Mouse (Mus musculus) cortical plate, adult 2 months (tissue): ENCODE data around the gene Hba-x. TPM values are rescaled to one million over a fixed set of nuclear protein-coding genes. Genes with fewer than 3 reads are reported as not detected.

Source experiments
- H3K27ac ChIP-seq: fragments of 200-500 bp; 2 replicates; pipeline ENCODE4 v1.5.1; 2012; ENCODE audit warnings: low read length, control low read depth, inconsistent platforms; ENCODE audit not compliant: insufficient read depth
- H3K4me1 ChIP-seq: fragments of 200-500 bp; 2 replicates; pipeline ENCODE4 v1.6.1; 2011; ENCODE audit warnings: low read length; ENCODE audit not compliant: control insufficient read depth, insufficient read depth
- H3K4me3 ChIP-seq: fragments of 200-500 bp; 2 replicates; pipeline ENCODE4 v1.5.1; 2011; ENCODE audit warnings: mild to moderate bottlenecking, low read length, control low read depth; ENCODE audit not compliant: insufficient read depth
- CTCF ChIP-seq: fragments of 200-500 bp; IDR thresholded peaks from 2 replicates; pipeline ENCODE4 v1.5.1; 2011; ENCODE audit warnings: mild to moderate bottlenecking, control low read depth, low read length; ENCODE audit not compliant: insufficient read depth; ENCODE audit errors: extremely low read depth
- POLR2A ChIP-seq: fragments of 200-500 bp; IDR thresholded peaks from 2 replicates; pipeline ENCODE4 v1.6.1; 2011; ENCODE audit warnings: mild to moderate bottlenecking, low read length, control low read depth; ENCODE audit not compliant: insufficient read depth; ENCODE audit errors: extremely low read depth
- polyA plus RNA-seq: library from polyadenylated mRNA; depleted of rRNA; stranded (reverse); fragments of >200 nt; gene quantifications from 2 replicates; pipeline ENCODE4 v1.2.3, GENCODE M21; 2012; rRNA removed

Hba-x gene
- polyA plus RNA-seq, 1 experiment: 0.15 TPM

GRCm38 (mm10) chr11:32321196-32321565 is 45.0 kb downstream of the Hba-x start:
- no peak overlapping the region for H3K27ac ChIP-seq
- TF ChIP-seq CTCF: peak; percentile 81
- TF ChIP-seq POLR2A: no peak
- H3K4me1 ChIP-seq: no peaks in the 10 kb centered on the region
- no peak overlapping the region for H3K4me3 ChIP-seq

GRCm38 (mm10) chr11:32324609-32325008 is 48.4 kb downstream of the Hba-x start:
- peak; percentile 88 for TF ChIP-seq CTCF
- no peak for TF ChIP-seq POLR2A

More at GRCm38 (mm10) chr11:32324609-32325008, 48.4 kb downstream of the Hba-x start:
- H3K4me1 ChIP-seq: no peaks in the 10 kb centered on the region
- no peak overlapping the region for H3K4me3 ChIP-seq
- H3K27ac ChIP-seq: no peak overlapping the region

Other genes with a start within 250 kb of the Hba-x start
- 0.06 and 0.15 TPM in 2 replicates for gene Il9r, start 76.1 kb upstream of the Hba-x start, polyA plus RNA-seq
- gene Snrnp25, start 71.0 kb upstream of the Hba-x start, polyA plus RNA-seq: 51.8 and 57.0 TPM in 2 replicates
- 25.6 and 26.9 TPM in 2 replicates for gene Rhbdf1, start 54.1 kb upstream of the Hba-x start, polyA plus RNA-seq
- 14.2 and 15.4 TPM in 2 replicates for gene Mpg, start 49.9 kb upstream of the Hba-x start, polyA plus RNA-seq
- 78.7 and 80.9 TPM in 2 replicates for gene Nprl3, start 8.7 kb upstream of the Hba-x start, polyA plus RNA-seq
- 139 and 197 TPM in 2 replicates for gene Hba-a1, start 7.1 kb downstream of the Hba-x start, polyA plus RNA-seq
- 1.9 and 2.1 TPM in 2 replicates for gene Hbq1b, start 10.6 kb downstream of the Hba-x start, polyA plus RNA-seq
- gene Hba-a2, start 20.1 kb downstream of the Hba-x start, polyA plus RNA-seq: 389 and 531 TPM in 2 replicates
- 3.0 and 3.5 TPM in 2 replicates for gene Hbq1a, start 23.7 kb downstream of the Hba-x start, polyA plus RNA-seq
- 8.6 and 8.7 TPM in 2 replicates for gene Sh3pxd2b, start 71.4 kb downstream of the Hba-x start, polyA plus RNA-seq
- gene Ubtd2, start 179.0 kb downstream of the Hba-x start, polyA plus RNA-seq: 30.9 and 31.8 TPM in 2 replicates